Mouse (Mus musculus) E14TG2a.4 (cell line): ENCODE measurements around the gene Ppil6.
A peak's percentile ranks its signal among the peaks of the same experiment; 100 is the strongest.

ENCODE experiments used
- CTCF ChIP-seq: conservative IDR thresholded peaks from 2 replicates; pipeline ENCODE4 v1.5.1; 2014; ENCODE audit warnings: low read length
- NANOG ChIP-seq: IDR thresholded peaks from 2 replicates; pipeline ENCODE4 v1.6.1; 2014; ENCODE audit warnings: borderline replicate concordance, low read length, mixed read lengths
- POU5F1 ChIP-seq: IDR thresholded peaks from 2 replicates; pipeline ENCODE4 v1.6.1; 2014; ENCODE audit warnings: low read length, borderline replicate concordance

- TF ChIP-seq CTCF (no peak), NANOG (peak; percentile 95), POU5F1 (no peak)
Measured at GRCm38 (mm10) chr10:41472534-41472933, 17.7 kb upstream of the Ppil6 start.
